Mouse (Mus musculus) forebrain, embryonic 10.5 days (tissue): Measurements from ENCODE around the gene Wdr25. TPM values are rescaled to one million over a fixed set of nuclear protein-coding genes. Genes with fewer than 3 reads are reported as not detected.

Source experiments
- DNase-seq: peaks from one replicate; pipeline ENCODE4 v3.0.0-alpha.2; 2017; ENCODE audit warnings: low spot score; ENCODE audit errors: extremely low spot score
- H3K27ac ChIP-seq: fragments of 300-500 bp; sonication (generic); 2 replicates; pipeline ENCODE4 v1.5.1; 2016; ENCODE audit warnings: mild to moderate bottlenecking
- H3K27me3 ChIP-seq: fragments of 300-500 bp; sonication (generic); 2 replicates; pipeline ENCODE4 v1.6.1; 2016; ENCODE audit warnings: mild to moderate bottlenecking; ENCODE audit not compliant: poor library complexity, severe bottlenecking
- H3K36me3 ChIP-seq: fragments of 300-500 bp; sonication (generic); replicated peaks from 2 replicates; pipeline ENCODE4 v1.6.1; 2016; ENCODE audit warnings: mild to moderate bottlenecking, moderate library complexity
- H3K4me1 ChIP-seq: fragments of 300-500 bp; sonication (generic); 2 replicates; pipeline ENCODE4 v1.6.1; 2016
- H3K4me3 ChIP-seq: fragments of 300-500 bp; sonication (generic); 2 replicates; pipeline ENCODE4 v1.5.1; 2016; ENCODE audit warnings: mild to moderate bottlenecking, moderate library complexity
- H3K9me3 ChIP-seq: fragments of 300-500 bp; sonication (generic); 2 replicates; pipeline ENCODE4 v1.6.1; 2016; ENCODE audit warnings: mild to moderate bottlenecking, moderate library complexity
- WGBS: fragments of 180-500 bp; shearing (Covaris S2); methylation state at CpG from one replicate; pipeline ENCODE4 v1.1.7; 2016; 5-methylcytosine and 5-hydroxymethylcytosine counted together
- polyA plus RNA-seq: library from polyadenylated mRNA; unstranded; fragments of >200 nt; fragmentation: Nextera tagmentation; extraction: Ambion mirVana; gene quantifications from 2 replicates; pipeline ENCODE4 v1.2.1, GENCODE M21; 2016

Gene Wdr25
- polyA plus RNA-seq, 1 experiment from 2014 or later, result 9.9 TPM

GRCm38 (mm10) chr12:108926606-108927111, 33.2 kb downstream of the Wdr25 start:
- no peaks in the 10 kb centered on the region for H3K9me3 ChIP-seq
- H3K27ac ChIP-seq, result no peak overlapping the region
- no peaks in the 10 kb centered on the region for H3K27me3 ChIP-seq
- H3K4me1 ChIP-seq, result peaks cover 14% of the 10 kb centered on the region
- 88% methylated on average over 9 of the region's 11 CpGs for WGBS
- no peak overlapping the region for H3K4me3 ChIP-seq
- DNase-seq, result no peak
- no peaks in the 10 kb centered on the region for H3K36me3 ChIP-seq

GRCm38 (mm10) chr12:108928249-108928648, 34.8 kb downstream of the Wdr25 start:
- no peaks in the 10 kb centered on the region for H3K36me3 ChIP-seq
- DNase-seq, result no peak
- no peaks in the 10 kb centered on the region for H3K27me3 ChIP-seq
- H3K9me3 ChIP-seq, result no peaks in the 10 kb centered on the region
- peaks cover 23% of the 10 kb centered on the region for H3K4me1 ChIP-seq
- no peak overlapping the region for H3K27ac ChIP-seq
- H3K4me3 ChIP-seq, result no peak overlapping the region
- 89% methylated on average over 2 of the region's 2 CpGs for WGBS

GRCm38 (mm10) chr12:108929475-108929874, 36.0 kb downstream of the Wdr25 start:
- no peak for DNase-seq
- WGBS, result 87% methylated on average over 3 of the region's 3 CpGs
- Histone ChIP-seq H3K4me3 (no peak overlapping the region), H3K9me3 (no peaks in the 10 kb centered on the region), H3K4me1 (peaks cover 23% of the 10 kb centered on the region), H3K36me3 (no peaks in the 10 kb centered on the region), H3K27ac (no peak overlapping the region), H3K27me3 (no peaks in the 10 kb centered on the region)

GRCm38 (mm10) chr12:108931341-108932053, 38.1 kb downstream of the Wdr25 start:
- H3K4me3 ChIP-seq, result no peak overlapping the region
- DNase-seq, result no peak
- WGBS, result 76% methylated on average over 7 of the region's 7 CpGs
- H3K27ac ChIP-seq, result no peak overlapping the region
- no peaks in the 10 kb centered on the region for H3K36me3 ChIP-seq
- peaks cover 23% of the 10 kb centered on the region for H3K4me1 ChIP-seq
- no peaks in the 10 kb centered on the region for H3K9me3 ChIP-seq
- no peaks in the 10 kb centered on the region for H3K27me3 ChIP-seq

GRCm38 (mm10) chr12:108932113-108932512, 38.7 kb downstream of the Wdr25 start:
- Histone ChIP-seq H3K4me3 (no peak overlapping the region), H3K4me1 (peaks cover 23% of the 10 kb centered on the region), H3K27me3 (no peaks in the 10 kb centered on the region), H3K9me3 (no peaks in the 10 kb centered on the region), H3K27ac (no peak overlapping the region), H3K36me3 (no peaks in the 10 kb centered on the region)
- 38% methylated on average over 3 of the region's 3 CpGs for WGBS
- no peak for DNase-seq

- no peak for DNase-seq
These were observed 40.8 kb downstream of the Wdr25 start for GRCm38 (mm10) chr12:108934231-108934630.

GRCm38 (mm10) chr12:108936834-108937233, 43.4 kb downstream of the Wdr25 start:
- Histone ChIP-seq H3K9me3 (no peaks in the 10 kb centered on the region), H3K27me3 (no peaks in the 10 kb centered on the region)
- WGBS, result 83% methylated on average over 6 of the region's 6 CpGs

More at GRCm38 (mm10) chr12:108934231-108934630, 40.8 kb downstream of the Wdr25 start:
- Histone ChIP-seq H3K27me3 (no peaks in the 10 kb centered on the region), H3K9me3 (no peaks in the 10 kb centered on the region), H3K27ac (no peak overlapping the region), H3K36me3 (no peaks in the 10 kb centered on the region), H3K4me3 (no peak overlapping the region), H3K4me1 (peaks cover 13% of the 10 kb centered on the region)
- 81% methylated on average over 6 of the region's 6 CpGs for WGBS

GRCm38 (mm10) chr12:108937506-108937905, 44.1 kb downstream of the Wdr25 start:
- Histone ChIP-seq H3K27me3 (no peaks in the 10 kb centered on the region), H3K27ac (no peak overlapping the region), H3K4me1 (peaks cover 1% of the 10 kb centered on the region), H3K9me3 (no peaks in the 10 kb centered on the region), H3K36me3 (no peaks in the 10 kb centered on the region), H3K4me3 (no peak overlapping the region)
- DNase-seq, result no peak
- 93% methylated on average over 4 of the region's 4 CpGs for WGBS

More at GRCm38 (mm10) chr12:108936834-108937233, 43.4 kb downstream of the Wdr25 start:
- Histone ChIP-seq H3K27ac (no peak overlapping the region), H3K4me3 (no peak overlapping the region), H3K36me3 (no peaks in the 10 kb centered on the region), H3K4me1 (peaks cover 8% of the 10 kb centered on the region)
- no peak for DNase-seq

GRCm38 (mm10) chr12:108938844-108939243, 45.4 kb downstream of the Wdr25 start:
- 92% methylated on average over 5 of the region's 5 CpGs for WGBS
- no peak overlapping the region for H3K27ac ChIP-seq

GRCm38 (mm10) chr12:108939317-108939716, 45.9 kb downstream of the Wdr25 start:
- Histone ChIP-seq H3K4me1 (no peaks in the 10 kb centered on the region), H3K4me3 (no peak overlapping the region), H3K27me3 (no peaks in the 10 kb centered on the region), H3K9me3 (no peaks in the 10 kb centered on the region), H3K27ac (no peak overlapping the region), H3K36me3 (no peaks in the 10 kb centered on the region)
- WGBS, result 90% methylated on average over 9 of the region's 9 CpGs
- DNase-seq, result no peak

More at GRCm38 (mm10) chr12:108938844-108939243, 45.4 kb downstream of the Wdr25 start:
- Histone ChIP-seq H3K4me3 (no peak overlapping the region), H3K36me3 (no peaks in the 10 kb centered on the region), H3K27me3 (no peaks in the 10 kb centered on the region), H3K9me3 (no peaks in the 10 kb centered on the region), H3K4me1 (no peaks in the 10 kb centered on the region)
- DNase-seq, result no peak

- 59% methylated on average over 1 of the region's 1 CpGs for WGBS
- no peak overlapping the region for H3K27ac ChIP-seq
- H3K4me1 ChIP-seq, result no peaks in the 10 kb centered on the region
- no peak for DNase-seq
- H3K4me3 ChIP-seq, result no peak overlapping the region
- no peaks in the 10 kb centered on the region for H3K27me3 ChIP-seq
- no peaks in the 10 kb centered on the region for H3K9me3 ChIP-seq
- no peaks in the 10 kb centered on the region for H3K36me3 ChIP-seq
These were observed 46.8 kb downstream of the Wdr25 start for GRCm38 (mm10) chr12:108940255-108940654.

- Histone ChIP-seq H3K9me3 (no peaks in the 10 kb centered on the region), H3K27me3 (no peaks in the 10 kb centered on the region), H3K36me3 (no peaks in the 10 kb centered on the region), H3K4me3 (no peak overlapping the region), H3K4me1 (no peaks in the 10 kb centered on the region), H3K27ac (no peak overlapping the region)
- 69% methylated on average over 2 of the region's 2 CpGs for WGBS
- DNase-seq, result no peak
These were observed 47.9 kb downstream of the Wdr25 start for GRCm38 (mm10) chr12:108941282-108941681.

- Histone ChIP-seq H3K4me3 (no peak overlapping the region), H3K36me3 (no peaks in the 10 kb centered on the region), H3K27me3 (no peaks in the 10 kb centered on the region), H3K4me1 (no peaks in the 10 kb centered on the region), H3K9me3 (no peaks in the 10 kb centered on the region), H3K27ac (no peak overlapping the region)
- WGBS, result 85% methylated on average over 14 of the region's 14 CpGs
- DNase-seq, result no peak
These were observed 48.9 kb downstream of the Wdr25 start for GRCm38 (mm10) chr12:108942203-108942923.
